17 mouse cellular contexts compared by ENCODE assay signal in genomic region chr14:117728741-117729140, GRCm38 (mm10).
"Had no signal": no experiment of that assay in that cellular context is flagged by ENCODE, and none has a peak within 500 bp of the region (broad histone marks: within the 10 kb centered on the region; RNA-seq: fewer than 3 reads in every experiment).

No protein-coding gene starts in this region.

- H3K4me1 ChIP-seq: lung, embryonic 15.5 days; megakaryocyte, embryonic 14.5 days; midbrain, embryonic 15.5 days; neural tube, embryonic 12.5 days; stomach, embryonic 15.5 days had no signal

- H3K9me3 ChIP-seq: lung, embryonic 15.5 days; midbrain, embryonic 13.5 days; midbrain, embryonic 15.5 days; neural tube, embryonic 12.5 days; stomach, embryonic 15.5 days had no signal

- H3K9ac ChIP-seq: lung, embryonic 15.5 days; midbrain, embryonic 13.5 days; midbrain, embryonic 15.5 days; neural tube, embryonic 12.5 days; stomach, embryonic 15.5 days had no signal

- H3K4me3 ChIP-seq: lung, embryonic 15.5 days; megakaryocyte, embryonic 14.5 days; midbrain, embryonic 13.5 days; midbrain, embryonic 15.5 days; neural tube, embryonic 12.5 days; stomach, embryonic 15.5 days had no signal

- H3K4me2 ChIP-seq: lung, embryonic 15.5 days; midbrain, embryonic 11.5 days; midbrain, embryonic 13.5 days; midbrain, embryonic 15.5 days; neural tube, embryonic 12.5 days; stomach, embryonic 15.5 days had no signal

- H3K27ac ChIP-seq: lung, embryonic 15.5 days; macrophage; midbrain, embryonic 13.5 days; midbrain, embryonic 15.5 days; neural tube, embryonic 12.5 days; stomach, embryonic 15.5 days; stomach, postnatal 0 days had no signal

- H3K36me3 ChIP-seq: lung, embryonic 15.5 days; midbrain, embryonic 13.5 days; midbrain, embryonic 15.5 days; neural tube, embryonic 12.5 days; stomach, embryonic 15.5 days had no signal

- ATAC-seq: lung, postnatal 0 days; midbrain, embryonic 13.5 days; midbrain, embryonic 15.5 days had no signal

- DNase-seq: lung, adult 2 months; lung, postnatal 14 days; lung, postnatal 36 days; right cerebral cortex, postnatal 14 days; thymus, adult 2 months; thymus, postnatal 25 days; thymus, postnatal 4 days had no signal

- H3K27me3 ChIP-seq: lung, embryonic 15.5 days; megakaryocyte, embryonic 14.5 days; midbrain, embryonic 13.5 days; midbrain, embryonic 15.5 days; neural tube, embryonic 12.5 days; stomach, embryonic 15.5 days had no signal
